Mouse (Mus musculus) hindbrain, embryonic 16.5 days (tissue): ENCODE data around the gene Otos. TPM values are rescaled to one million over a fixed set of nuclear protein-coding genes. Genes with fewer than 3 reads are reported as not detected.
A peak's percentile ranks its signal among the peaks of the same experiment; 100 is the strongest.

ENCODE experiments used
- ATAC-seq: fragments of 200-750 bp; cut with Nextera tagmentation; 2 replicates; pipeline ENCODE4 v1.8.0; 2017; ENCODE audit warnings: moderate TSS enrichment, moderate library complexity
- H3K27ac ChIP-seq: fragments of 300-500 bp; sonication (generic); 2 replicates; pipeline ENCODE4 v1.5.1; 2014; ENCODE audit warnings: low read depth, mild to moderate bottlenecking, control low read depth, low read length, moderate library complexity
- H3K27me3 ChIP-seq: fragments of 300-500 bp; sonication (generic); replicated peaks from 2 replicates; pipeline ENCODE4 v1.6.1; 2014; ENCODE audit warnings: low read length; ENCODE audit not compliant: control insufficient read depth, insufficient read depth
- H3K36me3 ChIP-seq: fragments of 300-500 bp; sonication (generic); 2 replicates; pipeline ENCODE4 v1.6.1; 2014; ENCODE audit warnings: mild to moderate bottlenecking, low read length, moderate library complexity, mixed read lengths; ENCODE audit not compliant: control insufficient read depth, insufficient read depth
- H3K4me1 ChIP-seq: fragments of 300-500 bp; sonication (generic); 2 replicates; pipeline ENCODE4 v1.6.1; 2014; ENCODE audit warnings: low read depth, low read length; ENCODE audit not compliant: control insufficient read depth, insufficient read depth
- H3K4me2 ChIP-seq: fragments of 300-500 bp; sonication (generic); 2 replicates; pipeline ENCODE4 v1.6.1; 2014; ENCODE audit warnings: mild to moderate bottlenecking, low read length, control low read depth, moderate library complexity
- H3K4me3 ChIP-seq: fragments of 300-500 bp; sonication (generic); 2 replicates; pipeline ENCODE4 v1.5.1; 2014; ENCODE audit warnings: mild to moderate bottlenecking, low read length, control low read depth, moderate library complexity
- H3K9ac ChIP-seq: fragments of 300-500 bp; sonication (generic); 2 replicates; pipeline ENCODE4 v1.6.1; 2014; ENCODE audit warnings: low read depth, mild to moderate bottlenecking, control low read depth, low read length, moderate library complexity
- H3K9me3 ChIP-seq: fragments of 300-500 bp; sonication (generic); 2 replicates; pipeline ENCODE4 v1.6.1; 2014; ENCODE audit warnings: mild to moderate bottlenecking, low read length, moderate library complexity; ENCODE audit not compliant: control insufficient read depth
- WGBS: fragments of 180-500 bp; shearing (Covaris S2); extraction: QIAGEN DNeasy Blood & Tissue Kit; methylation state at CpG from one replicate; pipeline ENCODE4 v1.1.7; 2014; 5-methylcytosine and 5-hydroxymethylcytosine counted together
- polyA plus RNA-seq: library from polyadenylated mRNA; unstranded; fragments of >200 nt; fragmentation: Nextera tagmentation; extraction: Ambion mirVana; gene quantifications from 2 replicates; pipeline ENCODE4 v1.2.1, GENCODE M21; 2015

Gene Otos
- polyA plus RNA-seq: 0.19 and 0.29 TPM in 2 replicates

DNA sequence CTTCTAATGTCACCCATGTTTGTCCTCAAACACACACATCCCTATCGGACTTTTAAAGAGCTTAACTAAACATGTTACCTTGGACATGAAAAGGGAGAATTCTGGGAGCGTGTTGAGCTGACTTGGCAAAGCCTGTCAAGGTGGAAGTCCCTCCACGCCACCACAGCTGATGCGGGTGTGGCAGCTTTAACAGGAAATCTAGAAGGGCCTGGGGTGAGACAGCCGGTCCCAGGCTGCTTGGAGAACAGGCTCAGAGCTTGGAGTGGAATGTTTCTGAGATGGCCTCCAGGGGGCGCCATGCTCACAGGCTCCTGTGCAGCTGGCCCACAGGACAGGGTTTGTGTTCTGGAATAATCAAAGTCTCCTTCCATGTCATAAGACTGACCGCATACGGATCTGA is at the start of gene Otos:
TSS of gene Otos (minus strand) at position 169 of the 400 bp plus-strand sequence.
- peak; percentile 55 for ATAC-seq
- Histone ChIP-seq H3K27me3 (no peaks in the 10 kb centered on the region), H3K27ac (no peak within 1 kb of the TSS), H3K9ac (0 out of 2 replicates have a peak within 1 kb of the TSS, but pooled peaks have one; percentile 8), H3K4me1 (peaks cover 7% of the 10 kb centered on the region), H3K9me3 (no peaks in the 10 kb centered on the region), H3K4me3 (no peak within 1 kb of the TSS), H3K4me2 (0 out of 2 replicates have a peak within 1 kb of the TSS, but pooled peaks have one; percentile 26), H3K36me3 (no peaks in the 10 kb centered on the region)
- 22% methylated on average over 8 of the region's 8 CpGs for WGBS

DNA sequence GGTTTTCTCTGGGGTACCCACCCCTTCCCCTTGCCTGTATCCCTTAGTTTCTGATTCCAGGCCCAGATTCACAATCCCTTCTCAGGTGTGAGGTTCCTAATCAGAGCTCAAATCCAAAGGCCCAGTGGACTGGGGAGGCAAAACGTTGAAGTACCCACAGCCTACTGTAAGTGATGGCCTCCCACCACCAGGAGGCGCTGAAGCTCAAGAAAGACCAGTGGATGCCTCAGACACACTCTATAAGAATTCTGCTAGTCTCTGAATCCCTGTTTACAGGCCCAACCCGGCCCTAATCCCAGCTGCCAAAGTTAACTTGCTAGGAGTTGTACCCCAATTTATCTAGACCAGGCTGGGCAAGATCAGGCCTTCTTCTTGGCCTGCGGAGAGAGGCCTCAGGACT is 48.2 kb upstream of the Otos start:
- Histone ChIP-seq H3K4me2 (no peak overlapping the region), H3K27ac (no peak overlapping the region), H3K4me1 (peaks cover 11% of the 10 kb centered on the region), H3K9ac (no peak overlapping the region), H3K27me3 (peaks cover 5% of the 10 kb centered on the region; the same call in 1 of the 2 replicates), H3K9me3 (no peaks in the 10 kb centered on the region), H3K4me3 (no peak overlapping the region), H3K36me3 (no peaks in the 10 kb centered on the region)
- 31% methylated on average over 4 of the region's 4 CpGs for whole genome bisulfite sequencing
- ATAC-seq: 0 out of 2 replicates have a peak, but pooled peaks have one; percentile 53

DNA sequence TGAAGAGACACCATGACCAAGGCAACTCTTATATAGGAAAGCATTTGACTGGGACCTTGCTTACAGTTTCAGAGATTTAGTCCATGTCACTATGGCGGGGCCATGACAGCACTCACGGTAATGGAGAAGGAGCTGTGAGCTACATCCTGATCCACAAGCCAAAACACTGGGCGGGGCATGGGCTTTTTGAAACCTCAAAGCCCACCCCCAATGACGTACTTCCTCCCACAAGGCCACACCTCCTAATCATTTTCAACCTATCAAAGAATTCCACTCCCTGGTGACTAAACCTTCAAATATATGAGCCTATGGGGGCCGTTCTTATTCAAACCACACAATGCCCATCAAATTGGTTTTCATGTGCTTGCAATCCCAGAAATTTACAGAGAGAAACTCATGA is 47.1 kb upstream of the Otos start:
- no peak for ATAC-seq
- no peak overlapping the region for H3K9ac ChIP-seq
- H3K4me3 ChIP-seq: no peak overlapping the region
- WGBS: 85% methylated on average over 5 of the region's 5 CpGs
- H3K9me3 ChIP-seq: no peaks in the 10 kb centered on the region
- no peaks in the 10 kb centered on the region for H3K36me3 ChIP-seq
- H3K4me1 ChIP-seq: peaks cover 11% of the 10 kb centered on the region
- no peak overlapping the region for H3K27ac ChIP-seq
- H3K27me3 ChIP-seq: peaks cover 5% of the 10 kb centered on the region; the same call in 1 of the 2 replicates
- H3K4me2 ChIP-seq: no peak overlapping the region

DNA sequence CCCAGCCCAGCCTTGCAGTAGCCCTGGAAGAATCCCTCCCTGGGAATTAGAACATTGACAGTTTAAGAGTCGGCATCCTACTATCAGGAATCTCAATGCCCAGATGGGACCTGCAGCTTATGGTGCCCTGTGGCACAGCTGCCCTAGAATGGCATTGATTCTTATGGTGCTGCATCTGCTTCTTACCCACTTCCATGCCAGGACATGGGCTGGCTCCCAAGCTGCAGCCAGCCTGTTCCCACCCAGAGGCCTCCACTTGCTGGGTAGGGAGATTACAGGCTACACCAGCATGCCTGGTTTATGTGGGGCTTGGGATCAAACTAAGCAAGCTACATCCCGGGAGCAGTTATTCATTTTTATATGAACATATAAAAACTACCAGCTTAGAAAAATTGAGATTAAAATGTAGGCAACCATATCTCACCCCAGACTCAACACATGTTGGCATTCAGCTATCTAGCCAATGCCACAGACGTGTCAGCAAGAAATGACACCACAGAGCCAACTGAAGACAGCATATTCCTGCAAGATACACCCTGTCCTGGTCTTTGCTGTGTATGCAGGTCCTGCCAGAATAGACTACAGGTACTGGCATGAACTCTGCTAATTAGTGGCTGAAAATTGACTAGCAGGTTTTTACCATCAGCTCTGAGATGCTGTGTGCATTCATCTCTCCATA is 42.7 kb upstream of the Otos start:
- Histone ChIP-seq H3K27ac (no peak overlapping the region), H3K27me3 (no peaks in the 10 kb centered on the region), H3K4me3 (no peak overlapping the region), H3K36me3 (no peaks in the 10 kb centered on the region), H3K9ac (no peak overlapping the region), H3K4me1 (no peaks in the 10 kb centered on the region), H3K4me2 (no peak overlapping the region), H3K9me3 (no peaks in the 10 kb centered on the region)
- no peak for ATAC-seq
- WGBS: 73% methylated on average over 3 of the region's 3 CpGs

DNA sequence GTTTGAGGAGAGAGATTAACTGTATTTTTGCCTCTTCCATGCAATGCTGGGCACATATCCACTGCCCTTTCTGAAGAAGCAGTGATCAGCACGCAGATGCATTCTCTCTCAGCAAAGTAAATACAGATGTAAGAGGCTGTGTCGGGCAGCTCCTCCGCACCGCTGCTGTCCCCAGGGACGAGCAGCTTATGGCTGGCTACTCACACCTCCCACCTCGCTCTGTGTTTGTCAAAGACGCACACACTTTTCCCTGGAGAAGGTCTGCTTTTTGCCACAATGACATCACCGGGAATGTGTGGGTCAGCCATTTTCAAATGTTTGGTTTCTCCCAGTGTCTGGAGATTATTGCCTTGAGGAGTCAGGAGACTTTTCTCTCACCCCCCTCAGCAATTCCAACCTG is 38.4 kb upstream of the Otos start:
- WGBS: 60% methylated on average over 8 of the region's 8 CpGs
- Histone ChIP-seq H3K36me3 (no peaks in the 10 kb centered on the region), H3K4me1 (no peaks in the 10 kb centered on the region), H3K9me3 (no peaks in the 10 kb centered on the region), H3K27ac (no peak overlapping the region), H3K9ac (no peak overlapping the region), H3K27me3 (no peaks in the 10 kb centered on the region), H3K4me2 (no peak overlapping the region), H3K4me3 (no peak overlapping the region)
- no peak for ATAC-seq

DNA sequence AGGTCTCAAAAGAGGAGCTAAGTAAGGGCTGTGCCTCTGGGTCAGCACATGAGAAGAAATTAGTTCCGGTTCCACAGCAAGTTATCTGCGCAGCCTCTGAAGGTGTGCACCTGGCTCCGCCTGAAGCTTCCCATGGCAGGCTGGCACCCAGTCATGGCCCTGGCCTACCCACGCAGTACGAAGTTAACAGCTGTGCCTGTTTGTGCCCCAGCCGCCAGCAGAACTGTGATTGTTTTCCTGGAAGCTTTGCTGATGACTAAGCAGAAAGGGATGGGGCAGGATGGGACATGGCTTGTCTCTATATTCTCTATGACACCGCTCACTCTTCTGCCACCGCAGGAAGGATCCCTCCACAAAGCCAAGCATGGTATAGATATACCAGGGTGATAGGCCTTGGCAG is 34.5 kb upstream of the Otos start:
- Histone ChIP-seq H3K9ac (no peak overlapping the region), H3K27ac (no peak overlapping the region), H3K4me1 (peaks cover 7% of the 10 kb centered on the region), H3K9me3 (no peaks in the 10 kb centered on the region), H3K4me3 (no peak overlapping the region), H3K27me3 (no peaks in the 10 kb centered on the region), H3K36me3 (no peaks in the 10 kb centered on the region), H3K4me2 (no peak overlapping the region)
- ATAC-seq: no peak
- WGBS: 89% methylated on average over 8 of the region's 8 CpGs

DNA sequence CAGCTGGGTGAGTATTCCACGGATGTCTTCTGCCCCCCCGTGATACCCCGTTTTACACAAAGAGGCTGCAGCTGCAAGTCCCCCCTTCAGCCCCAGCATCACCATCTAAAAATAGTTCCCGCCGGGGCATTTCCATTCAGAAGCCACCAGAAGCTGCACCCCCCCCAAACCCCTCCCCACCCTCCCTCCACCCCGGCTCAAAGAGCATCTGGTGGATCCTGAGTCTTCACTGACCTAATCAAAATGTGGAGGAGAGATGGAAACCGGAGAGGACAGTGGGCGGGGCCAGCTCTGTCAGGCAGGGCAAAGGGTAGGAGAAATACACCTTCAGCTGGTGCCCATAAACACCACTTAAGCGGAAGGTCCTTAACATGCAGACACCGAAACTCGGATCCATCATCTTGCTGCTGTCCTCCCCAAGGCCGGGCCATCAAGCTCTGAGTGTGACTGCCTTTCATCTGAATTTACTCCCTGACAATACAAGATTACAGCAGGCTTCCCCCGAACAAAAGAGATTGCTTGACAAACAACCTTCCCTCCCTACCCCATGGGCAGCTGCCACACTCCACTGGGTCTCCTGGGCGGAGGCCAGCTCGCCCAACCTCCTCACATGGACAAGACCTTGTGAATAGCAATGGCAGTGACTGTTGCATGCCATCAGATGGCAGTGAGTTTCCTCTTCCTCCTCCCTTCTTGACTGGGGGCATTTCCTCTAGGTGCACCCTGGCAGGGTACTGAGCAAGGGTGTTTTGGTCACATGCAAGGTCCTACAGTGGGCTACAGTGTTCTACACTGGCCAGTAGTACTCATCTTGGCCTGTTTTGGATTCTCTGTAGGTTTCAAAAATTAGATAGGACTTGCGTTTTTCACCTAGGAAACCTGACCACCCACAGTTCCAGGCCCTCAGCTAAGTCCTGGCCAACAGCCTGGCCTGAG is 32.3 kb upstream of the Otos start:
- H3K36me3 ChIP-seq: no peaks in the 10 kb centered on the region
- H3K4me3 ChIP-seq: no peak overlapping the region
- no peak overlapping the region for H3K27ac ChIP-seq
- H3K4me2 ChIP-seq: peak overlapping the region; percentile 11; the same call in 1 of the 2 replicates
- H3K9ac ChIP-seq: no peak overlapping the region
- H3K4me1 ChIP-seq: peaks cover 9% of the 10 kb centered on the region
- 17% methylated on average over 16 of the region's 16 CpGs for WGBS
- peak; percentile 71 for ATAC-seq
- no peaks in the 10 kb centered on the region for H3K27me3 ChIP-seq
- H3K9me3 ChIP-seq: no peaks in the 10 kb centered on the region

DNA sequence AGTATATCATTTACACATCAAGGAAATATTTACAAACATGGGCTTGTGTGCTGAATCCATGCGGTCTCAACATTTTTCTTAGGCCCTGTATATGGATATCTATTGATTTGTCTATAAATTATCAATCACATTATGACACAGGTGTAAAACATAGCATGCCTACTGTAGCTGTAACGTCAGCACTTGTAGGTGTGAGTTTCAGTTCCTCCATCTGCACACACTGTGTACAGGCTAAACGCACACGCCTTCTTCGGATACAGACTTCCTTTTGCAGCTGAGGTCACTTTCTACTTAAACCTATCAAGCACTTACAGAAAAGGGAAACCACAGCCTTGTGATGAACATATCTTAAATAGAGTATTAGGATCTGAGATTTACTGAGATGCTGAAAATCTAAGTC is 30.1 kb upstream of the Otos start:
- no peak for ATAC-seq

DNA sequence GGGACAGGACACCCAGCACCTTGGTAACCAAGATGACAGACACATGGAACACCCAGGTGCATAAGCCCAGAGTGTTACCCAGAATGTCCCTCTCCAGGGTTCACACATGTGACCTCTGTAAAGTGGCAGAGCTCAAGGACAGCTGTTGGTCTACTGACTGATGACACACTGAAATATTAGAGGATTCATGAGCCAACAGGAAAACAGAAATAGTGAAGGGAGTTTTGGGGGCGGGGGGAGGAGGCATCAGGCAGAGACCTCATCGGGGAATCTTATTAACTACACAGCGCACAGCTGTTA is 28.0 kb upstream of the Otos start:
- H3K4me1 ChIP-seq: peaks cover 9% of the 10 kb centered on the region
- 63% methylated on average over 3 of the region's 3 CpGs for WGBS
- H3K27ac ChIP-seq: no peak overlapping the region
- H3K4me2 ChIP-seq: no peak overlapping the region
- no peak overlapping the region for H3K4me3 ChIP-seq
- no peaks in the 10 kb centered on the region for H3K9me3 ChIP-seq
- H3K9ac ChIP-seq: no peak overlapping the region
- H3K36me3 ChIP-seq: no peaks in the 10 kb centered on the region
- no peak for ATAC-seq
- no peaks in the 10 kb centered on the region for H3K27me3 ChIP-seq

More for the DNA sequence above, 30.1 kb upstream of the Otos start:
- peaks cover 9% of the 10 kb centered on the region for H3K4me1 ChIP-seq
- H3K4me2 ChIP-seq: no peak overlapping the region
- no peak overlapping the region for H3K9ac ChIP-seq
- H3K4me3 ChIP-seq: no peak overlapping the region
- no peaks in the 10 kb centered on the region for H3K27me3 ChIP-seq
- H3K9me3 ChIP-seq: no peaks in the 10 kb centered on the region
- 92% methylated on average over 5 of the region's 5 CpGs for WGBS
- H3K27ac ChIP-seq: no peak overlapping the region
- no peaks in the 10 kb centered on the region for H3K36me3 ChIP-seq
